1 mouse cellular context compared by ENCODE assay signal in the genomic region with DNA sequence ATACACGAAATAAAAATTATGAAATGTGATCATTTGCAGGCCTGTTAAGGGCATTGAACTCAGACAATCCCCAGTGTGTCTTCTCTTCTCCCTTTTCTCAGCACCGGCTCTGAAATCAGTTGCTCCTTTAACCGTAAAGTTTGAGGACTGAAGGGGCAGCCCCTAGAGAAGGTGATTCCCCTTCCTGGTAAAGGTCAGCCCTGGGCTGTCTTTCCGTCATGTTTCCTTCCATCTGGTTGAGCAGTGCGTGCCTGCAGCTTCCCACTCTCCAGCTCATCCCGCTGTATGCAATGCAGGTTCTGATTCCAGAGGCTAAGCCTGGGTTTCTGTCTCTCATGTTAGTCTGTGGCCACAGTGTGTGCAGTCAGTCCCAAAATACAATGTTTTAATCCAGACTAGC.
TF ChIP-seq lines count a peak whose summit lies in the region.

No protein-coding gene starts in this region.

TF ChIP-seq in CH12.LX, 34 proteins besides CTCF, POLR2A, EP300 and RAD21 (continued from another document):
- TF ChIP-seq MEF2A (IDR thresholded peaks at IDR 0.05; ENCODE audit: borderline replicate concordance, low read depth, low read length) (peak; percentile 23; the same call in 1 of the 2 replicates), HCFC1 (IDR thresholded peaks at IDR 0.05; ENCODE audit: low read depth, low read length) (no peak), KAT2A (IDR thresholded peaks at IDR 0.05; ENCODE audit: insufficient replicate concordance, low read length) (no peak), MAX (IDR thresholded peaks at IDR 0.05; ENCODE audit: low read length) (no peak; the same call in 1 of the 2 replicates), BHLHE40 (IDR thresholded peaks at IDR 0.05; ENCODE audit: low read depth, low read length) (peak; percentile 73), USF2 (conservative IDR thresholded peaks at IDR 0.05; ENCODE audit: low read depth, low read length) (no peak)
